Mouse (Mus musculus) neural tube, embryonic 11.5 days (tissue): ENCODE results near the gene Tent5a. TPM values are rescaled to one million over a fixed set of nuclear protein-coding genes. Genes with fewer than 3 reads are reported as not detected.

Experiments
- ATAC-seq: fragments of 200-750 bp; cut with Nextera tagmentation; 2 replicates; pipeline ENCODE4 v1.8.0; 2017; ENCODE audit warnings: moderate number of reproducible peaks, mild to moderate bottlenecking, moderate TSS enrichment, moderate library complexity; ENCODE audit not compliant: insufficient read depth, low FRiP score, low TSS enrichment
- DNase-seq: peaks from one replicate; pipeline ENCODE4 v3.0.0-alpha.2; 2015; ENCODE audit warnings: low spot score
- H3K27ac ChIP-seq: fragments of 300-500 bp; sonication (generic); 2 replicates; pipeline ENCODE4 v1.5.1; 2014; ENCODE audit warnings: low read depth, mild to moderate bottlenecking, low read length
- H3K27me3 ChIP-seq: fragments of 300-500 bp; sonication (generic); 2 replicates; pipeline ENCODE4 v1.6.1; 2014; ENCODE audit warnings: mild to moderate bottlenecking, low read length, mixed read lengths; ENCODE audit not compliant: control insufficient read depth, insufficient read depth
- H3K36me3 ChIP-seq: fragments of 300-500 bp; sonication (generic); 2 replicates; pipeline ENCODE4 v1.6.1; 2014; ENCODE audit warnings: mild to moderate bottlenecking, low read length, moderate library complexity, mixed read lengths; ENCODE audit not compliant: control insufficient read depth, insufficient read depth
- H3K4me1 ChIP-seq: fragments of 300-500 bp; sonication (generic); 2 replicates; pipeline ENCODE4 v1.6.1; 2014; ENCODE audit warnings: low read length, mixed read lengths; ENCODE audit not compliant: control insufficient read depth, insufficient read depth
- H3K4me2 ChIP-seq: fragments of 300-500 bp; sonication (generic); 2 replicates; pipeline ENCODE4 v1.6.1; 2014; ENCODE audit warnings: low read depth, mild to moderate bottlenecking, moderate library complexity
- H3K4me3 ChIP-seq: fragments of 300-500 bp; sonication (generic); 2 replicates; pipeline ENCODE4 v1.5.1; 2014; ENCODE audit warnings: low read depth, low read length
- H3K9ac ChIP-seq: fragments of 300-500 bp; sonication (generic); 2 replicates; pipeline ENCODE4 v1.6.1; 2014; ENCODE audit warnings: mild to moderate bottlenecking, low read length
- H3K9me3 ChIP-seq: fragments of 300-500 bp; sonication (generic); 2 replicates; pipeline ENCODE4 v1.6.1; 2016; ENCODE audit warnings: low read length; ENCODE audit not compliant: control insufficient read depth
- WGBS: fragments of 180-500 bp; shearing (Covaris S2); extraction: QIAGEN DNeasy Blood & Tissue Kit; methylation state at CpG from one replicate; pipeline ENCODE4 v1.1.7; 2014; 5-methylcytosine and 5-hydroxymethylcytosine counted together
- polyA plus RNA-seq: library from polyadenylated mRNA; unstranded; fragments of >200 nt; fragmentation: Nextera tagmentation; extraction: Ambion mirVana; gene quantifications from 2 replicates; pipeline ENCODE4 v1.2.1, GENCODE M21; 2014

Tent5a gene
- polyA plus RNA-seq, 1 experiment from 2014 or later, result 3.9 TPM

DNA sequence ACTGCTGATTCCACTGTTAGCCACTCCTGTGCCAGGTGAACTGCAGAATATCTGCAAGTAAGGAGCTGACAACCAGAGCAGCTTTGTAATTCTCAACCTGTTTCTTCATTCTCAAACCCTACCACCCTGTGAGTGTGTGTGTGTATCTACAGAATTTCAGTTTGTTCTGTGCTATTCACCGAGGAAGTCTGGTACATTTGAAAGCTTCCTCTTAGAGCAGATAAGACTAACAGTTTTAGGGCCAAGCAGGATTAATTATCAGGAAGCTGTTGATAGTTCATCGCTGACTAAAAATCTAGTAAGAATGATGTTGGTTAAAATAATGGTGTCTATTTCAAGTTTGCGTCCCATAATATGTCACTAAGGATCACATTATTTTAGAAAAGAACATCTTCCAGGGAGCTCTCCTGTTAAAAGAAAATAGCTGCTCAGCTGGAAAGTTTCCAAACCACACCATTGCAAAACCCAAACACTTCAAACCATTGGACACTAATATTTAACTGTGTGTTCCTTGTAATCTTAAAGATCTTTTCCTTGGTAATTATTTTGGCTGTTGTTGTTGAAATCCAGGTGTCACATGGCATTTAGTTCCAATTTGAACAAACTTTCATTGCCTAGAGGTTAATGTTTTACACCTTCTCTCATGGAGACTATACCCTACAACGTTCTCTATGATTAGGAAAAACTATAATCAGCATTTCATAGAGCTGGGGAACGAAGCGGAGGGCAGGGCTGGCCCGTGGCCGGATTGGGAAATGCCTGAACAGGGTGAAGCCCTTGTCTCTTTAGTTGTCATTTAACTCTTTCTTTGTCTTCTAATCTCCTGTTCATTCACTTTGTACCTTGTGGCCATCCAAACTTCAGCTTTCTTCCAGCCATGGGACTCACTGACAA lies 16.0 kb upstream of the Tent5a start:
- WGBS, result 86% methylated on average over 8 of the region's 8 CpGs
- Histone ChIP-seq H3K9ac (no peak overlapping the region), H3K4me2 (no peak overlapping the region), H3K27me3 (no peaks in the 10 kb centered on the region), H3K4me3 (no peak overlapping the region), H3K4me1 (no peaks in the 10 kb centered on the region), H3K9me3 (no peaks in the 10 kb centered on the region), H3K27ac (no peak overlapping the region), H3K36me3 (no peaks in the 10 kb centered on the region)
- ATAC-seq (no peak), DNase-seq (no peak)

DNA sequence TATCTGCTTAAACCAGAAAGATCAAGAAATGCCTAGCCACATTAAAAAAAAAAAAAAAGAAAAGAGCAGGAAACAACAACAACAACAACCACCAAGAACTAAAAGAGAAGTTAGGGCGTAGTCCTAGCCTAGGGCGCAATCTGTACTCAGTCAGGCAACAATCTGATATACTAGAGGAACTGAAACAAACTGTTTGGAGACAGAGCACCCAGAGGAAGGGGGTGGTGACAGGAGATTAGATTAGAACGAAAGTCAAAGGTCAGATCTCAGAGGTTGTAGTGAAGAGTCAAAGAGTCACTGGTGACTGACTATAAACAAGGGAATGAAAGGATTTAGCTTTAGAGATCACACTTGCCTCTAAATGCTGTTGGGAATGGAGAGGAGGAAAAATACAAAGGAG lies 13.2 kb upstream of the Tent5a start:
- Histone ChIP-seq H3K4me1 (no peaks in the 10 kb centered on the region), H3K36me3 (no peaks in the 10 kb centered on the region), H3K9me3 (no peaks in the 10 kb centered on the region), H3K9ac (no peak overlapping the region), H3K4me2 (no peak overlapping the region), H3K27me3 (no peaks in the 10 kb centered on the region), H3K4me3 (no peak overlapping the region), H3K27ac (no peak overlapping the region)
- no peak for DNase-seq
- 84% methylated on average over 3 of the region's 3 CpGs for WGBS
- ATAC-seq, result no peak

DNA sequence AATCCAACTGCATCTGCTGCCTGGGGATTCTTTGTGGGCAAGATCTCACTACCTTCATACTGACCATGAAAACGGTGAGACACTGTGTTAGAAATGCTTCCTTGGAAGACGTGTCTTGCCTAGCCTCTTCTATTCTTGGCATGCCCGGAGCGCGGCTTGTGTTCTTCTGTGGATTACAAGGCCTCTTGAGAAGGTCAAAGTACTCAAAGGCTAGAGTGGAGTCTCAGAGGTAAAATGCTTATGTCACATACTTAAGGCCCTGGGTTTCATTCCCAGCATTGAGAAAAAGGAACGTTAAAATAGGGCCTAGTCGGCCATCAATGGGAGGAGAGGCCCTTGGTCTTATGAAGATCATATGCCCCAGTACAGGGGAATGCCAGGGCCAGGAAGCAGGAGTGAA lies 8.9 kb upstream of the Tent5a start:
- H3K27ac ChIP-seq, result no peak overlapping the region
- H3K36me3 ChIP-seq, result no peaks in the 10 kb centered on the region
- WGBS, result 93% methylated on average over 7 of the region's 7 CpGs
- no peaks in the 10 kb centered on the region for H3K9me3 ChIP-seq
- ATAC-seq (no peak), DNase-seq (no peak)
- H3K4me2 ChIP-seq, result no peak overlapping the region
- no peak overlapping the region for H3K9ac ChIP-seq
- H3K4me1 ChIP-seq, result no peaks in the 10 kb centered on the region
- H3K4me3 ChIP-seq, result no peak overlapping the region
- no peaks in the 10 kb centered on the region for H3K27me3 ChIP-seq

DNA sequence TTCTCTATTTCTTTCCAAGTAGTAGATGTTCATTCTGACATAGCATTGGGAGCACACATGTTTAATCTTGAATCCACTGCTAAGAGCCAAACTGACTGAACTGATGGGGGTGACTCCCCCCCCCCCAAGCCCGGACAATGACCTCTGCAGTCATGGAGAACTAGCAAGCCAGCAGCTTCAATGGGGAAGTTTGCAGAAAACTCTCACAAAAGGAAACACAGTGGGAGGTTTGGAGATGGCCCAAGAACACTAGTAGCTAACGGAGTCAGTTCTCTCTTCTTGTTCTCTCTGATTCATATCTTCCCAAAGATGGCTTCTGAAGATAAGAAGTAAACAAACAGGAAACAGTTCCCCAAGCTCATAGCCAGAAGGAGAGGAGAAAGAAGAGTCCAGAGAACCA lies 4.4 kb upstream of the Tent5a start:
- Histone ChIP-seq H3K4me1 (no peaks in the 10 kb centered on the region), H3K9ac (no peak overlapping the region), H3K27me3 (no peaks in the 10 kb centered on the region; the same call in 1 of the 2 replicates), H3K4me2 (no peak overlapping the region), H3K36me3 (no peaks in the 10 kb centered on the region), H3K4me3 (no peak overlapping the region), H3K27ac (no peak overlapping the region), H3K9me3 (no peaks in the 10 kb centered on the region)
- DNase-seq, result no peak
- WGBS, result 80% methylated on average over 2 of the region's 2 CpGs
- ATAC-seq, result no peak

DNA sequence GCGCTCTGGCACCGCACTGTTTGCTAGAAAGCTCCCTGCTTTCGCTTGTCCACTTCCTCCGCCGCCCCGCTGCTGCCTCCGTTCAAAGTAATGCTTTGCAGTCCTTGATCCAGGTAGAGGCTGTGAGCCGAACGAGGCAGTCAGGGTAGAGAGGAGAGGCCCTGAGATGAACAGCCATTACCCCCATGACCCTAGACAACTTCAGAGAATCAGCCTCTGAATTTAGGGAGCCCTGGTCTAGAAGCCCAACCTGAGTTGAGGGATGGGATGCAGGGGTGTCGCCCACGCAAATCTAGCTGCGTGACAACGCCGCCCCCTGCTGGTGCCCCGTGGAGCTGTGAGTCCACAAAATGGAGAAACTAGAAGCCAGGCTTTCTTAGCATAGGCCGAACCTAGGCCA lies 1.1 kb upstream of the Tent5a start:
- H3K27ac ChIP-seq, result no peak overlapping the region

DNA sequence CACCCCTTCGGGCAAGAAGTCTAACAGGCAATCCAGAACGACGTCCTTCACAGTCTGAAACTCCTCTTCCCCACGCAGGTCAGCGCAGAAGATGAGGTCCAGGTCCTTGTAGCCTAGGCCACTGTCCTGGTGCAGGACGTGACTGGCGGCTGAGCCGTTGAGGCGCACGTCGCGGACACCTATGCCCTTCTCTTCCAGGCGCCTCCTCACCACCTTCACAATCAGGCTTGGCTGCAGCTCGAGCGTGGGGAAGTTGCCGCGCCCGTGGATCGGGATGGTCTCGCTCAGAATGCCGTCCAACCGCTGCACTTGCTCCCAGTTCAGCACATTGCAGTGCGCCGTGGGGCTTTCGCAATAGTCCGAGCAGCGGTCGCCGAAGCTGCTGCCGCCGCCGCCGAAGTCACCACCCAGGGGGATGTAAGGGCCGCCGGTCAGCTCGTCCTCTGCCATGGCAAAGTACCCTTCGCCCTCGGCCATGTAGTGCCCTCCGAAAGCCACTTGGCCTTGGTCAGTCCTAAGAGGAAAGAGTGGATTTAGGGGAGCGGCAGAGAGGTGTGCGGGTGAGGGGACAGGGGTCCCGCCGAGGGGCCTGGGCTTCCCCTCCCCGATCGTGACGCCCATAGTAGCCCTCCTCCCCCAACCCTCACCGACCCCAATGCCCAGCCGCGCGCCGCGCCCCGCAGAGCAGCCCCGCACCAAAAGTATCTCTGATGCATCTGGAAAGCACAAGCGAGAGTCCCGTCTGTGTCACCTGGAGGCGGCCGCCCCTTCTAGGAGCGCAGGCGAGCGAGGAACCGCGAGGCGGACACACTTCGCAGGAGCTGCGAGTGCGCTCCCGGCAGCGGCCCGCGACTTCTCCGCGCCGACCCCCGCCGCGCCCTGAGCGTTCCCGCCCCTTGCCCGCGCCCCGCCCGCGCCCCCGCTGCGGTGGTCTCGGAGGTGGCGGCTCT lies 581 bp downstream of the Tent5a start:
- Histone ChIP-seq H3K9me3 (no peaks in the 10 kb centered on the region), H3K4me3 (peak overlapping the region; percentile 77), H3K27ac (no peak overlapping the region), H3K36me3 (no peaks in the 10 kb centered on the region), H3K4me1 (no peaks in the 10 kb centered on the region), H3K27me3 (peaks cover 7% of the 10 kb centered on the region), H3K4me2 (peak overlapping the region; percentile 96), H3K9ac (peak overlapping the region; percentile 50)
- ATAC-seq (peak; percentile 64), DNase-seq (peak; percentile 43)
- under 1% methylated on average over 74 of the region's 88 CpGs for WGBS

More for the DNA sequence above, 1.1 kb upstream of the Tent5a start:
- Histone ChIP-seq H3K4me3 (peak overlapping the region; percentile 77), H3K4me2 (peak overlapping the region; percentile 96), H3K4me1 (no peaks in the 10 kb centered on the region), H3K27me3 (peaks cover 7% of the 10 kb centered on the region), H3K9me3 (no peaks in the 10 kb centered on the region), H3K36me3 (no peaks in the 10 kb centered on the region), H3K9ac (peak overlapping the region; percentile 50)
- 2% methylated on average over 16 of the region's 16 CpGs for WGBS
- peak; percentile 45 for ATAC-seq
- peak; percentile 91 for DNase-seq

DNA sequence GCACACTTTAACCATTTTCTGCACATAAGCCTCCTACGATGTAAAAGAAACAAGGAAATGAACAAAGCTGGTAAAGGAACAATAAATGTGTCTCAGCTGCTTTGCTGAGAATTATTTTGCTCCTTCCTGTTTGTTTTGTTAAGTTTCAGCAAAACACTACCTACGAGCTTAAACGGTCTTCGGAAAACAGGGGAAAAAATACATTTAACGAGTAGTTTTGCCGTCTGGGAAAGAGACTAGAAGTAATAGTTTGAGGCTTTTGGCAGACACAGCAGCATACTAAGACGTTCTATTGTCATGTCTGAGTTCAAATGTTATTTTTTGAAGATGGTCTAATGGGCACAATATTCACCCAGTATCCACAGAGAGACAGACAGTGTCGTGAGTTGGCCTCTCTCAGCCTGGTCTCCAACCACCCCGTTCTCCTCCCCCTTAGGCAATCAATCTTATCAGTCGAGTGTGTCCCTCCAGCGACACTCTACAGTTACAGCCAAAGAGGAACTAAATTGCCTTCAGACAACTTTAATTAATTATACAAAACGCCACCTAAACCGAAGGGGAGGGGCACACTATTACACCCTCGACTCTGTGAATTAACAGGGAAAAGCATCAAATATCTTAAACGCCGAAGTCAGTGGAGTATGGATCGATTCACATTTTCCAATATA lies 1.8 kb downstream of the Tent5a start:
- DNase-seq, result peak; percentile 26
- 44% methylated on average over 17 of the region's 17 CpGs for WGBS
- peak overlapping the region; percentile 77; the same call in 1 of the 2 replicates for H3K4me3 ChIP-seq
- no peak overlapping the region for H3K9ac ChIP-seq
- H3K27ac ChIP-seq, result no peak overlapping the region
- H3K4me1 ChIP-seq, result no peaks in the 10 kb centered on the region
- peak overlapping the region; percentile 96 for H3K4me2 ChIP-seq
- no peaks in the 10 kb centered on the region for H3K36me3 ChIP-seq
- no peak for ATAC-seq
- H3K9me3 ChIP-seq, result no peaks in the 10 kb centered on the region
- H3K27me3 ChIP-seq, result peaks cover 7% of the 10 kb centered on the region

DNA sequence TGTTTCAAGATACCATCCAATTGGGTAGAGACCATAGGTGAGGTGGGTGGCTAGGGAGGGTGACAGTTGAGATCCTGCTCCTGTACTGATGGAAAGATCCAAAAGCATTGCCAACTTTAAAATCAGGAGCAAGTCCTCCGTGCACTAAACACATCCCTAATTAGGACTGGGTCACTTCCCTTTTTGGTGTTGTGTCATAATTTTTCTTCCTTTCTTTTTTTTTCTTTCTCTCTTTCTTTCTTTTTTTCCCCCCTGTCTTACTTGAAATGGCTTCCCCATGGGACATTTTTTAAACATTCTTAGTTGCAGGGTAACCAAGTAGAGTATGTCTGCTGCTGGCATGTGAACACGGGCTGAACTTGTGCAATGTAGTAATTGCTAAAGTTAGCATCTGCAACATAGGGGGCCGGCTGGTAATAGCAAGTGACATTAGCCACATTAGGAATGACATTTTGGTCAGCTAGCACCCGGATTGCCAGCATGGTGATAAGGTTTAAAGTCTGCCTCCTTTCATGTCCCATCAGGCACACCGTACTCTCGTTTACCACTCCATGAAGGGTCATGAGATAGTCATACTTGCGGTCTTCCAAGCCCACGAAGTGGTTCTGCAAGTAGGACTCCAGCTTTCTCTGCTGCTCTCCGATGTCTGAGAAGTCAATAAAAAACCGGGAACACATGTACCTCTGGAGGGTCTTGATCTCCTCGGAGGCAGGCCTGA lies 2.8 kb downstream of the Tent5a start:
- 82% methylated on average over 11 of the region's 11 CpGs for WGBS
- Histone ChIP-seq H3K9ac (no peak overlapping the region), H3K4me1 (no peaks in the 10 kb centered on the region), H3K27me3 (peaks cover 7% of the 10 kb centered on the region), H3K27ac (no peak overlapping the region), H3K4me3 (no peak overlapping the region), H3K4me2 (no peak overlapping the region), H3K36me3 (no peaks in the 10 kb centered on the region), H3K9me3 (no peaks in the 10 kb centered on the region)
- ATAC-seq (no peak), DNase-seq (no peak)
